Mouse (Mus musculus): ENCODE measurements around the gene Fchsd2.
A peak's percentile ranks its signal among the peaks of the same experiment; 100 is the strongest.

The Fchsd2 gene

GRCm38 (mm10) chr7:101072123-101072740 lies 20.4 kb upstream of the Fchsd2 start:
- DNase-seq (ENCODE audit: low spot score in 2 of 2), result no peak

DNA sequence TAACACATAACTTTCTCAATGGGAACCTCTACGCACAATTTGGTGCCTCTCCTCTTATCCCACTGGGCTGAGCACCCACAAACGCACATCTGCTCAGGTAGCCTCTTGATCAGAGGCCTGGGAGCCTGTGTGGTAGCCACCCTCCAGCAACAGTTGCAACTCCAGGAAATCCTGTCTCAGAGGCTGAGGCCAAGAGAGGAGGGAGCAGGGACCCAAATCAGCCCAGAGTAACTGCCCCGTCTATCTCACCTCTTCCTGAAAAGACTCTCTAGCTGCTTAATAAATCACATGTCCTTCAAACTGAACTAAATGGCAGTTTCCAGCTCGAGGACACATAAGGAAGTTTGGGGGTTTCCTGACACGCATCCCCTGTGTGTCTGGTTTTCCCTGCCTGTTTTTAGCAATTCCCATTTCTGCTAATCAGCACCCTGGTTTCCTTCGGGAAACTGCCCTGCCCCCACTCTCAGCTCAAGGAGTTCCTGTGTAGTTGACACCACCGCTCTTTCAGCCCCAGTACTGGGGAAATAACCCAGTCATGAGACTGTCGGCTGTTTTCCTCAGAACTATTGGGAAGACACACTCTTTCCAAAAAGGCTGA lies 18.4 kb upstream of the Fchsd2 start:
- DNase-seq (ENCODE audit: low spot score in 2 of 2), result no peak

DNA sequence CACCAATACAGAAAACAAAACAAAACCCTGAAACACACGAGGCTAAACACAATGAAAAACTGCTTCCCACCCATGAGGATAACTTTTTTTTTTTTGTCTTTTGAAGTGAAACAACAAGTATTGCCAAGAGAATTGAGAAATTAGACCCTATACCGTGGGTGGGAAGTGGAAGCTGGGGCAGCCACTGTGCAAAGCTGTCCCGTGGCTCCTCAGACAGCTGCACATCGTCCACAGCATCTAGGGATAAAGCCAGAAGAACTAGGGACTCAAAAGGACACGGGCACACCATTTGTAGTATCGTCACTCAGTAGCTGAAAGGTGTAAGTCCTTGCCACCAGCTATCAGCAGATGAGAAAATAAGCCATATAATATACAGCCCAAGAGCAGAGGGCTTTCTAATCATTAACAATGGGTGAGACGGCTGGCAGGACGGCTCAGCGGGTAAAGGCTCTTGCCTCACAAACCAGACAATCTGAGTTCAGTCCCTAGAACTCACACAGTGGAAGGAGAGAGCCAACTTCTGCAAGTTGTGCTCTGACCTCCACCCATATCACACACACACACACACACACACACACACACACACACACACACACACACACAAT lies 9.0 kb upstream of the Fchsd2 start:
- no peak for DNase-seq (ENCODE audit: low spot score in 2 of 2)

DNA sequence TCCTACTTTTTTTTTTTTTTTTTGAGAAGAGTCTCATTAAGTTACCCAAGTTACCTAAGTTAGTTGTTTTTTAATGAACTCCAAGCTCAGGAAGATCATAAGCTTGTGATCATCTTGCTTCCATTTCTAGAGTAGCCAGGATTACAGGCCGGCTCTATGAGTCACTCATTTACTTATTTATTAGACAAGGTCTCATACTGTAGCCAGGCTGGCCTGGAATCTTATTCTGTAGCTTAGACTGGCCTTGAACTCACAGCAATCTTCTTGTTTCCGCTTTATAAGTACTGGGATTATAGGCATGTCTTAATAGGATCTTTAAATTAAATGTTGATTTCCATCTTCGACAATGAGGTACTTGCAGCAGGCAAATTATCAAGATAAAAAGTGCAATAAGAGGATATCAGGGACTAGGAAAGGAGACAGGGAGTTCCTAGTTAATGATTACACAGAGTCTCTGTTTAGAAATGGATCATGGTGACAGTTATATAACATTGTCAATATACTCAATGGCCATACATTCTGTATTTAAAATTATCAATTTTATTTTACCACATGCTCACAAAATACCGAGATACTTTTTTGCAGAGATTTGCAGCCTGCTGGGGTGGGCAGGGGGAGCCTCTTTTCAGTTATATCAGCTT lies 7.7 kb upstream of the Fchsd2 start:
- DNase-seq (ENCODE audit: low spot score in 2 of 2), result no peak

DNA sequence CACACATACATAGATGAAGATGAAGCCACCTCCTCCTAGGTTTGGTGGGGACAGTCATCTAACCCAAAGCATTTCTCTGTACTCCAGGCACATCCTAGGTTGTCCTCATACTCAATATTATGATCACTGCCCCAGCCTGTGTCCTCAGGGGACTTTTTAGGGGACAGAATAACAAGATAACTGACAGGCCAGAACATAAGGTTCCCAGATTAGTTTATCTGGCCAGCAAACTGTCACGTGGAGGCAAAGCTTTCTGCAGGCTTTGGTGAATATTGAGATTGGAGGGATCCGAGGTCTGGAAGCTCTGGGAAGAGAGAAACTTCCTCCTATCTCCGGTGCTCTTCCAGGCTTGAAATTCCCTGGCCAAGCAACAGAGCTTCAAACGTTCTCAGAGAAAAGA lies 6.9 kb upstream of the Fchsd2 start:
- no peak for DNase-seq (ENCODE audit: low spot score in 2 of 2)

- DNase-seq (ENCODE audit: low spot score in 2 of 2), result peak in 1 of 2 experiments; percentile 27
These were observed 4.0 kb upstream of the Fchsd2 start for GRCm38 (mm10) chr7:101088687-101089086.

DNA sequence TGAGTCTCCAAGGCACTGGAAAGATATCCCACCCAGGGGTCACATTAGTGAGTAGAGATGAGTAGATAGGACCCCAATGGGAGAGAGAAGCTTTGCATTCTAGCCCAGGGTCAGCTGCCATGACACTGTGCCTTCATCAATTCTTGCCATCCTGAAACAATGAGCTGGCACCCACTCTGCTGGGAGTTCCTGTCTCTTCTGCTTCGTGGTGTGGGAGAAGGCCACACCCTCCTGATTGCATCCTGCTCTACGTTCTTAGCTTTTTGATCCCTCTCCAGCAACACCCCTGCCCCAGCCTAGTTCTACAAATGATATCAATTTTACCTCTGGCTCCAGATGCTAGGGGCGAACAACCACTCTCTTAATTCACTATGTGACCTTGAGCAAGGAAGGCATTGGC lies 3.4 kb upstream of the Fchsd2 start:
- no peak for DNase-seq (ENCODE audit: low spot score in 2 of 2)

GRCm38 (mm10) chr7:101093231-101093630 lies 568 bp downstream of the Fchsd2 start:
- no peak for DNase-seq (ENCODE audit: low spot score in 2 of 2)

- DNase-seq (ENCODE audit: low spot score in 2 of 2), result no peak
These were observed 2.1 kb downstream of the Fchsd2 start for GRCm38 (mm10) chr7:101094746-101095145.

DNA sequence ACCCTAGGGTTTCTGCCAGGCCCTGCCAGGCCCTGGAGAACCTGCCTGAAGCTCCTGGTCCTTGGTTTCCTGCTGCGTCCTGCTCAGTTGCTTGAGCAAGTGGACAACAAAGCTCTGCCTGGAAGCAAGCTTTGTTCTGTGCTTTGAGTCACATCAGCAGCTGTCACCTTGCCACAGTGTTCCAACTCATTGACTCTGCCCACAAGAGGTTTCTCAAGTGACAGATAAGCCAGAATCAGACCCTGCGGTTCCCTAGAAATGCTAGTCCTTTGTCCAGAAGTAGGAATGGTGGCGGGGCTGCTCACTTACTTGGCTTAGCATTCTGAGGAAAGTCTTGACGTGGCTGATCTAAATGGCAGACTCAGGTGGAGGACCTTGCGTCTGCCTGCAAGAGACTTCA lies 2.9 kb downstream of the Fchsd2 start:
- DNase-seq (ENCODE audit: low spot score in 2 of 2), result no peak

GRCm38 (mm10) chr7:101096576-101096975 lies 3.9 kb downstream of the Fchsd2 start:
- no peak for DNase-seq (ENCODE audit: low spot score in 2 of 2)

DNA sequence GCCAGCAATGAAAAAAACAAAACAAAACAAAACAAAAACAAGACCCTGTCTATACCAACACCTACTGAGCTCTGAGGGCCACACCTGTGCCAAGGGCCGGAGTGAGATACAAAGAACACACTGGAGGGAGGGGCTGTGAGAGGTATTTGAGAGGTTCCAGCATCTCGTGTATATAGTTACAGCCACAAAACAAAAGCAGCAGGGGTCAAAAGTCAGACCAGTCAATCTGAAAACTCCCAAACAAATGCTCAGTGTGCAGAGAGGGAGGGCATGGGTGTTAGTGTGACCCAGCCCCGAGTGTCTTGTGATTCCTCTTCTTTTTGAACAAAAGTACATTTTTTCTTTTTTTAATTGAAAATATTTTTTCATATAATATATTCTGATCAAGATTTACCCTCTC lies 4.4 kb downstream of the Fchsd2 start:
- DNase-seq (ENCODE audit: low spot score in 2 of 2), result no peak

GRCm38 (mm10) chr7:101099981-101100380 lies 7.3 kb downstream of the Fchsd2 start:
- no peak for DNase-seq (ENCODE audit: low spot score in 2 of 2)

DNA sequence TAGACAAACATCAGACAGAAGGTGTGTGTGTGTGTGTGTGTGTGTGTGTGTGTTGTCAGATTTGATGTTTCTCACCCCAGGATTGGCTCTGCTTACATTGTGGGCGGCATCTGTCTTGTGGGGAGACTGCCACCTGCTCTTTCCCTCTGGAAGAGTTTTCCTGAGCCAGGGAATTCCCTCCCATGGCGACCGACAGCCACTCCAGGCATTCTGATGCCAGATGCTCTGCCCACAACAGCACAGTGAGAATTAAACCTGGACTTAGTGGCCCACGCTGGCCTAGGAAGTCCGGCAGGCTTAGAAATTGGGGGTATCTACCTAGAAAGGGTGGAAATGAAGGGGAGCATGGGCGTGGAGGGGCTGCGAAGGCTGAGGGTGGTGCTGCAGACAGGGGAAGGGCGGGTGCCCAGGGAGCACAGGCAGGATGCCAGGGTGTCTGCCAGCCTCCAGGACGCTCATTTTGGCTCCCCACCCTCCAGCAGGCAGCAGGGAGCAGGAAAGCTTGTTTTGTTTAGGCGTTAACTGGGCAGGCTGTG lies 8.6 kb downstream of the Fchsd2 start:
- DNase-seq (ENCODE audit: low spot score in 2 of 2), result peak; percentile 58 to 73

DNA sequence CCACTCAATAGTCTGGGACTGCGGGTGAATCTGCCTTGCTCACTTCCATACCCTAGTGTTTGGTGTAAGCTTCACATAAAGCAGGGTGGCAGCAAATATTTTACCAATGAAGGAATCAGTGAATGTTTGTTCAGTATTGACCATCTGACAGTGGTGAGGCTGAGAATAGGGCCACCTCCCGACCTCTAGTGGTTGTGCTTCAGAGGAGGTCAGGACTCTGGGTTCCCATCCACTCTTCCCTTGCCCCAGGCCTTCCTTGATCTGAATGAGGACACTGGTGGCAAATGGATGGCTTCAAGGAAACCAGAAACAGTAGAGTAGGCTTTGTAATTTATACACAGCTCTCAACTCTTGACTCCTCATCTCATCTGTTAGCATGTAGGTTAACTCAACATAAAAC lies 14.0 kb downstream of the Fchsd2 start:
- no peak for DNase-seq (ENCODE audit: low spot score in 2 of 2)

DNA sequence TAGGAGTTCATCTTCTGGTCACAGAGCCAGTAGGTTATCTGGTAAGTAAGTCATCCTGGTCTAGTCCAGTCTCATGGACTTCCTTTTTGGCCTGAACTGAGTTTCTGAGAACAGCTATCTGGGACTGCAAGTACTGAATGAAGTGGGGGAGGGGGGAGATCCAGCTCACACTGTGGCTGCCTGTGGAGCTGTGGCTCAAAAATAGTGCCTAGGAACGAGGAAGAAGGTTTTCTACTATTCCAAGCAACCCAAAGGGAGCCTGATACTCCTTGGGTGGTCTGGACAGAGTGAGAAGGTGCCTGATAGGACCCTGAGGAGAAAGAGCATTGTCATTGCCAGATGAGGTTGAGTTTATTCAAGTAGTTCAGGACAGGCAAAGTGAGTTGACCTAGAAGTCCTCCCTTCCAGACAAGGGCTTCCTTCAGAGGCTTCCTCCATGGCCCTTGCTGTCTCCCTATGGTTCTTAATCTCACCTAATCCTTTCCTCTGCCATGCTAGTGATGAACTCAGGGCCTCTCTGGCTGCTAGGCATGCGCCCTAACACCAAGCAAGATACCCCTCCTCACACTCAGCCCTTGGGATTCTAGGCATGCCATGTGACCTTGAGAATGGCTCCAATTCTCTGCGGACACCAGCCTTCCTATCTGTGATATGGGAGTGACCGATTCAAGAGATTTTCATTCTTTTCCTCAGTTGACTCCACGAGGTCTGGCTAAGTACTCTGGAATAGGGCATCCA lies 14.6 kb downstream of the Fchsd2 start:
- peak in 1 of 2 experiments; percentile 25 for DNase-seq (ENCODE audit: low spot score in 2 of 2)

DNA sequence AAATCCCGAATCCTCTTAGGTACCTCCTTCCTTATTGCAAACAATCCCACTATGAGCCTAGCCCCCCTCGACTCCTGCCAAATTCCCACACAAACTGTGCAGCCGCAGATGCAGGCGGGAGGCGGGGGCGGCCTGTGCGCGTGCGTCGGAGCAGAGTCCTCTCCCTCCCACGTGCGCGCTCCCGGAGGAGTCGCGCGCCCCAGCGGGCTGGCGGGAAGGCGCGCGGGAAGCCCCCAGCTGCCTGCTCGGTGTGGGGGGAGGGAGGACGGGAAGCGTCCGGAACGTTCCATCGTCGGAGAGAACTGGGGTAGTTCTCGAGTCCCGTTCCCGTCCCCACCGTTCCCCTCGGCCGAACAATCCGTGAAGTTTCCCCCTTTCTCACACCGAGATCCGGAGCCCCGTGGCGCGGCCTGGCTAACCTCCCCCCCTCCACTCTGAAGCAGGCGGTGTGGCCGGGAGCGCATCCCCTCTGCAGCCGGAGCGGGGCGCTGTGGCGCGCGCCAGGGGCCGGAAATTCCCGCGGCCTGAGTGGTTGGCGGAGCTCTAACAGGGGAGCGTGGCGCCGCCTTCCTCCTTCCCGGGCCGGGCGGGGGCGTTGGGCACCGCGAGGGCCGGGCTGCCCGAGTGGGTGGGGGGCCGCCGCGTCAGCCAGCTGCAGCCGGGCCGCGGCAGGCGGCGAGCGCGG lies 15.4 kb downstream of the Fchsd2 start:
- DNase-seq (ENCODE audit: low spot score in 2 of 2), result peak; percentile 95

DNA sequence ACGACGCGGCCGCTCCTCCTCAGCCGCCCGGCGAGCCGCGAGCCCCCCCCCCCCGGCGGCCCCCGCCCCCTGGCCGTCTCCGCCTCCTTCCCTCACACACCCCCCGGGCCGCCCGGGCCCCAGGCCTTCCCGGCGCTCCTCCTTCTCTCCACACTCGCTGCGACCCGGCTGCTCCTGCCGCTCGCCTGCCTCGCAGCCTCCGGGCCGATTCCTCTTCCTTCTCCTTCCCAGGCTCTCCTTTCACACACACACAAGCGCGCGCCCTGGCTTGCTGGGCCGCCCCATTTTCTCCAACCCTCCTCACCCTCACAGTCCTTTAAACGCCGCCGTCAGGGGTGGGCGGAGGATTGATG lies 16.0 kb downstream of the Fchsd2 start:
- DNase-seq (ENCODE audit: low spot score in 2 of 2), result no peak

- DNase-seq (ENCODE audit: low spot score in 2 of 2), result peak in 1 of 2 experiments; percentile 12
These were observed 16.6 kb downstream of the Fchsd2 start for GRCm38 (mm10) chr7:101109006-101109855.

- DNase-seq (ENCODE audit: low spot score in 2 of 2), result no peak
These were observed 17.2 kb downstream of the Fchsd2 start for GRCm38 (mm10) chr7:101109856-101110350.

Measured in right cerebral cortex, postnatal 36 days (tissue).